Mouse (Mus musculus) cortical plate, adult 2 months (tissue): Measurements from ENCODE around the gene Mmp25.

ENCODE experiments used
- CTCF ChIP-seq: fragments of 200-500 bp; IDR thresholded peaks from 2 replicates; pipeline ENCODE4 v1.5.1; 2011; ENCODE audit warnings: mild to moderate bottlenecking, control low read depth, low read length; ENCODE audit not compliant: insufficient read depth; ENCODE audit errors: extremely low read depth
- POLR2A ChIP-seq: fragments of 200-500 bp; IDR thresholded peaks from 2 replicates; pipeline ENCODE4 v1.6.1; 2011; ENCODE audit warnings: mild to moderate bottlenecking, low read length, control low read depth; ENCODE audit not compliant: insufficient read depth; ENCODE audit errors: extremely low read depth

DNA sequence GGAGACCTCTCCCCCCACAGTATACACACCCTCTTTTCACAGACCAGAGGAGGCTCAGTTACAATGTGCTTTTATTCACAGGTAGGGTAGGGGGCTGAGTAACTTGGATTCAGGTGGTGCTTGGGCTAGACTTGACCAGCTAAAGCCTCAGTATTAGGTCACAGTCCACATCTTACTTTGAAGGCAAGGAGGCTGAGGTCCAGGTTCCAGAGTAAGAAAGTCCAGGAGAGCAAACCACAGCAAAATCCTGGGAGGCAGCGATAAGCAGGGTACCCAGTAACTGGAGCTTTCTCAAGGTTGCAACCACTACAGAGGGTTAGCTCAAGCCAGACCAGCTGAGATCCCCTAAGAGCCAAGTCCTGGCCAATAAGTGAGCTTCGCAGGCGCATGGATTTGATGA, 37.5 kb upstream of the Mmp25 start:
- TF ChIP-seq CTCF = no peak
- TF ChIP-seq POLR2A = no peak
